Mouse (Mus musculus): ENCODE results near the gene Foxp1. TPM values are rescaled to one million over a fixed set of nuclear protein-coding genes. Genes with fewer than 3 reads are reported as not detected.

Foxp1 gene
- total RNA-seq, 2 experiments from 2014 or later = 39.0 to 40.6 TPM

- no peak for DNase-seq
Measured at GRCm38 (mm10) chr6:99330169-99330568, 192.4 kb downstream of the Foxp1 start.

GRCm38 (mm10) chr6:99328634-99329033 lies 193.9 kb downstream of the Foxp1 start:
- no peak for DNase-seq

DNA sequence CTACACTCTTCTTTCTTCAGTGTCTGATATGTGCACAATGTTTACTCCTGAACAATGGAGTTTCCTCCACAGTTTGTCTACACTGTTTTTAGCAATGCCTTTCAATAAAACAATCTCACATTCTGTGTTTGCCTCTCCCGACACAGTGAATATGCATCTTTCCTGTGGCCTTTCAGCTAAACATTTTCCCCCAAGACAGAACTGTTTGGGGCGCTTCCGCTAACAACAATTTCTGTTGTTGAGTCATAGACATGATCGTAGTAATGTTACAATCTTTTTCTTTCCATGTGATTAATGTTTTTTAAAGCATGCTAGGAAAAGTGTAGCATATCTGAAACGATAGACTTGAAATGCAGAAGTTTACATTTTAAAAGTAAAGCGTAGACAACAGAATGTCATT lies 194.4 kb downstream of the Foxp1 start:
- DNase-seq = no peak

- DNase-seq = peak; percentile 27 to 35
Measured at GRCm38 (mm10) chr6:99327721-99328120, 194.8 kb downstream of the Foxp1 start.

GRCm38 (mm10) chr6:99325881-99326280 lies 196.6 kb downstream of the Foxp1 start:
- DNase-seq = no peak

DNA sequence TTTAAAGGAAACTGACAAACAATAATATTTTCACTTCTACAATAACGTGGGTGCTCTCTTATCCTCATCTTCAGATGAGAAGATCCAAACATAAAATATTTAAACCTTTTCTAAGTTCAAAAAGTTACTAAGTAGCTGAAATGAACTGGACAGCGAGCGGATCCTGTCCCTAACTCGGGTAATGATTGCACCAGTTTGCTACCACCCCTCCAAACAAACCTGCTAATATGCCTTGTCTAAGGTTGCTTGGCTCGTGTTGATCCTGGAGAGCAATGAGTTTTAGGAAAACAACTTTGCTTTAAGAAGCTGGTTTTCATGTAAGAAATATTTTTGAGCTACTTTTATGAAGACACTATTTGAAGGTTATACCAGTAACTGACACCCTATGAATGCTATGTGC lies 197.1 kb downstream of the Foxp1 start:
- DNase-seq = no peak

DNA sequence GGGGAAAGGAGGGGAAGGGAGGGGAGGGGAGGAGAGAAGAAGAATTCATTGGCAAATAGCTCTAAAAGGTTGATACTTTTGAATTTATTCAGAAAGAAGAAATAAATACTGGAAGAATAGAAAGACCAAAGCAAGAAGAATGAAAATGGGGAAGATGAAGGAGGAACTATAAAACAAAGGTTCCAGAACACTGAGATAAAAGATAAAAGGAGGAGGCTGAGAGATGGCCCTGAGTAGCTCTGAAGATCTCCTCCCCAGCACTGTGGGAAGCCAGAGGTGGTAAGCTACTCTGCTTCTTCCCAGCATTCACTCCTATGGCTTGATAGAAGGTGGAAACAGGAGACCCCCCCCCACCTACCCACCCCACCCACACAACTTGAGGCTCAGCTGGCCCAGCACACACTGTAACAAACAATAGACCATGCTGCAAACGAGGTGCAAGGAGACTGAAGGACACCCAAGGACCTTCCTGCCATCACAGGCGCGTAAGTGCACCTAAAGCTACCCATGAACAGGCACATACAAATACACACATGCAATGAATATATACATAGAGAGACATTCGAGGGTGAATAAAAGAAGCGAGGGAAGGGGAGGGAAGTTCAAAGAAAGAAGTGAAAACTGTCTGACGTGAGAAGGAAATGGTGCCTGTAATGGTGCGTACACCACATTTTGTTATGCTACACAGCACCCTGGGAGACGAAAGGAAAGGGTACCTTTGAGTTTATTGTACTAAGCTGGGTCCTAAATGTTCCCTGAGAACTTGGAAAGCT lies 200.2 kb downstream of the Foxp1 start:
- no peak for DNase-seq

DNA sequence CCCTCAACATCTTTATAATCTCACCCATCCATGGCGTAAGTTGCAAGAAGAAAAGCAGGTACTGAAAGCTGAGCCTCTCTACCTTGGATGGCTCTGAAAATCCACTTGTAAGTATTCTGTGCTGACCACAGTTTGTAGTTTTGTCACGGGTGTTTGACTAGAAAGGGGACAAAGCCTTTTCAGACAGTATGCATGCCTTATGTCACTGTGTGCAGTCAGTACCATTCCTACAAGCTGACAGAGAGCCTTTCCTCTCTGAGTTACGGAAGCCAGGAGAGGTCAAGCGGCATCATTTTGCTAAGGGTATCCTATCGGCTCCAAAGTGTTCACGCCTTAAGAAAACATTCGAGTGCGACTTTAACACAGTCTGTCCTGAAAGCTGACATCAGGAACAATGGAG lies 202.1 kb downstream of the Foxp1 start:
- no peak for DNase-seq

DNA sequence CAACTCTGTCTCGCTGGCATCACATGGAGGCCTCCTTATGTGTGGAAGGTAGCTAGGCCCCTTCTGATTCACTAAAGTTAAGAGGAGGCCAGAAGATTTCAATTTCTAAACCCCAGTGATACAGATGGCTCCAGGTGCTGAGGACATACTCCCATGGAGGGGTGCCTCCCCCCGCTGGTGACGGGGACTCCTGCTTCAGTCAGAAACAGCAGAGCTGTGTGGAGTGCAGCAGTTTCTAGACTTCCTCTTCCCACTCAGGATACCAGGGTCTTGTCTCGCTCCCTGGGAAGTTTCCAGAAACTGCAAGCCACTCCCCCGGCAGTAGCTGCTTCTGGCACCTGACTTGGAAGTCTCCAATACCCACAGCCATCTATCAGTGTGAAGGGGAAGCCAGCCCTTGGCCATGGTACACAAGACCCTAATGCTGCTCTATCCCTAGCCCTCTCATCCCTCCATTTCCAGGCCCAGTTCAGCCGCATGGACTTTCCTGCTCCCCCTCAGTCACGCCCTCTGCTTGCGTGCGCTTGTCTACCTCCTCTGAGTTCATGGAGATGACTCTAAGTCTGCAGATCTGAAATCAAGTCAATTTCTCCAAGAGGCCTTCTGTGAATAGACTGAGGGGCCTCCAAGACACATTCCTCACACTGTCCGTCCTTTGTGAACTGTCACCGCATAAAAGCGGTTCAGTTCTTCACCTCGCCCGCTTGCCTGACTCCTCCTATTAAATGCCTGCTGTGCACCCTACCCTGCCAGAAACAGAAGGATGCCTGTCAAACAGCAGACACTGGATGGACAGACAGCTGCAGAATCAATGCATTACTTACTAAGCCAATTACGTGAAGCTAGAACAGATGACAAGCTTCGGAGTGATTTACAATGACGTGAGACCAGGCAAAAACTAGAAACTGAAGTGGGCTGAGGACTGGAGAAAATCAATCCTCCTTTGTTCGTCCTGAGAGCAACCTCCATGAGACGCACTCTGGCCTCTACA lies 202.8 kb downstream of the Foxp1 start:
- no peak for DNase-seq

- DNase-seq = no peak
Measured at GRCm38 (mm10) chr6:99314746-99315145, 207.8 kb downstream of the Foxp1 start.

DNA sequence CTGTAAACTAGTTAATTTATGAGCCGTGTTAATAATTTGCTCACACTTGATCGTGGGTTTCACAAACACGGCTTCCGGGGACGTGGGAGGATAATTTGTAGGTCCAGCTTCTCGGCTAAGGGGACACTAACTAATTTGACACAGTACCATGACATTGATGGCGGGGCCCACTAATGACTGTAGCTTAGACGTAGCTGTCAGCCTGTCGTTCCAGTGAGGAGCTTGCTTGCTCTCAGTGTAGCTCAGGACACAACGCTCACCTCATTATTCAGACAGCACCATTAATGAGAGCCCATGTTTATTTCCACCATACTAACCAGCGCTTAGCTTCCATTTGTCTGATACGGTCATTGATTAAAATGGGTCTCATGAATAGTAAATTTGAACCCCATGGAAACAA lies 212.0 kb downstream of the Foxp1 start:
- DNase-seq = no peak

- DNase-seq = no peak
Measured at GRCm38 (mm10) chr6:99310171-99310500, 212.4 kb downstream of the Foxp1 start.

DNA sequence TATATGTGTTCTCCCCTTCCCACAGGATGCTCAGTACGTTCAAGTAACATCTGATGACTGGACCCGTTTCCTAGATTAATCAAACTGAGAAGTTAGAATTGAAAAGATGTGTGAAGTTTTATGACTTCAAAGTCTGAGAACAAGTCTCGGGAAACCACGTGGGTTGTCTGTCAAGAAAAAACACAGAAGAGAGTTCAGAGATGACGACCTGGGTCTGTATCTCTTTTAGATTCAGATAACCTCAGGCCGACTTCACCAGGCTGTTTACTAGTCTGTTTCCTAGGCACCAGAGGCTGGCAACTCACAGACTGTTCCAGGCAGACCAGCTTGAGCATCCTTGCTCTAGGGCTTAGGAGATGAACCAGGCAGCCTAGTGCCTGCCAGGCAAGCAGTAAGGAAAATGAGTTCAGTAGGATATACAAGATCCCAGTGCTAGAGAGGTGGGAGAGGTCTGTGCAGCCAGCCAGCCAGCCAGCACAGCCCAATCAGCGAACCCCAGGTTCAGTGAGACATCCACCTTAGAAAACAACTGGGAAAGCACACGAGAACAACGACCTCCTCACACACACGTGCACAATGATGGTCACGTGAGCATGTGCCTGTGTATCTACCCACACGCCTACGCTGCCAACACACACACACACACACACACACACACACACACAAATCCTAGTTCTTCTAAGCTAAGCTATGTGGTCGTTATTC lies 212.9 kb downstream of the Foxp1 start:
- DNase-seq = no peak

DNA sequence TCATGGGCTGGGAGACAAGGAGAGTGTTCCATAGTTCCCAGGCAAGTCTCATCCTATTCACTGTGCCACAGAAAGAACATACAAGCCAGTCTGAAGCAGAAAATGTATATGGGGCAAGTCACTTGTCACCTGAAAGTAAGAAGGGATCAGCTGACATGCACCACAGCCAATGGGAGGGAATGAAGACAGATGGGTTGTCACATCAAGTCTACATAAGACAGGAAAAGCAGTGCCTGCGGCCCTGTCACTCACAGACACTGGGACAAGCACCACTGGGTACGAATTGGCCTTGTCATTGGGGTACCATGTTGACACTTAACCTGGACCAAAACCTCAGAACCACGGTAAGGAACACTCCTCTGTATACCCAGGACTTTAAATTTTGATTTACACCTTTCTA lies 216.8 kb downstream of the Foxp1 start:
- DNase-seq = no peak

DNA sequence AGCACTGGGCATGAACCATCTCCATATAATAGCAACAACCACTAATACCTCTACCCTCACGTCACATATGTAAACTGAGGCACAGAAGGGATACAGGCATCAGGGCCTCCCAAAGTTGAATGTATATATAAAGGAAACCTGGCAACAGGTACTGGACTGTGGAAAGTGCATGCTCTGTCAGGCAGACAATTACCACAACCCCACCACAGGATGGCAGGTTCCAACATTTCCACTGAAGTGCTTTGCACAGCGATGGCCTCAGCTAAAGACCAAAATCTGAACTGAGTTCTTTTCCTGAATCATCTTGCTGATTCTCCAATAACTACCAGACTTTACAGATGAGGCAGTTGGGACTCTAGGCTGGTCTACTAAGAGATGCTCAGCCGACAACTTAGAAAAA lies 217.3 kb downstream of the Foxp1 start:
- no peak for DNase-seq

GRCm38 (mm10) chr6:99302662-99303435 lies 219.7 kb downstream of the Foxp1 start:
- DNase-seq = no peak

DNA sequence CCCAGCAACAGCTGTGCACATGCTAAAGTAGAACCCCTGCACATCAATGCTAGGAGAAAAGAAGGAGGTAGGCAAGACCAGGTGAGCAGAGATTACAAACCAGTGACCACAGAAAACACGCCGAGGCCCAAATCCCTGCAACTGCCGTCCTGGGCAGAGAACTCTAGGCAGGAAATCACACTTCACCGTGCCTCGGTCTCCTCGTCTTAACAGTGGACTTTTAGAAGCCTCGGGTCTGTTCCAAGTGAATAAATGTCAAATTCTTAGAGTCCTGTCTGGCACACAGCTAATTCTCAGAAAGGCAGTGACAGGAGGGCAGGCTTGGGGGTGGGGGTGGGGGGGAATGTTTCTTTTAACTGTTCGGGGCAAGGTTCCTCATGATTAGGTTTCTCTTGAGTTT lies 220.6 kb downstream of the Foxp1 start:
- no peak for DNase-seq

DNA sequence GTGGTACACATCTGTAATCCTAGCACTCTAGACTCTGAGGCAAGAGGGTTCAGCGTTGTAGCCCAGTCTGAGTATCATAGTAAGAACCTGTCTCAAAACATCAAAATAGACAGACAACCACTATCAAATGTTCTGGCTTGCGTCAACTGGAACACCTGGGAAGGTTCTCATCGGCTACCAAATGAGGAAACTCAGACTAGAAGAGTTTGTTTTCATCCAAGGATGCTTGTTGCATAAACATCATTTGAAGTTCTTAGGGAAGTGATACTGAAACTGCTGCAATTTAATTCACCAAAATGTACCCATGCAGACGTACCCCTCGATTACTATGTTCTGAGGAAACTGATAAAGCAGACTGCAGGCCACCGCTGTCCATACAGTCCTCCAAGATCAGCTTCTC lies 222.3 kb downstream of the Foxp1 start:
- DNase-seq = no peak

DNA sequence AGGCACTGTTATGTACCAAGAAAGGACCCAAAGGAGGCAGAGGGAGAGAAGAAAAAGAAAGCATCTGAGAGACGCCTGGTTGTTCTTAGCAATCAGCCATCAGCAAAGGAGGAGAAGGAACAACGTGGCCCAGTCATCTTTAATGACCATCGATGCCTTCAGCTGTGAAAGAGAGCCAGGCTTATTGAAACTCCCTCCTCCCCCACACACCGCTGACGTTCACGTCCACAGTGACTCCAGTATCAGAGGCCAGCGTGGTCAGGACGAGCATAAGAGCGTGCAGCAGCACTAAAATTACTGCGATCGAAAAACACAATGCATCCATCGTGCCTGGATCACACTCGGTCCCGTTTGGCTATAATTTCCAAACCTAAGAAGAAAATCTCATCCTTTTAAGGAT lies 223.3 kb downstream of the Foxp1 start:
- DNase-seq = no peak

GRCm38 (mm10) chr6:99297535-99297934 lies 225.0 kb downstream of the Foxp1 start:
- no peak for DNase-seq

GRCm38 (mm10) chr6:99295495-99295894 lies 227.0 kb downstream of the Foxp1 start:
- DNase-seq = no peak

GRCm38 (mm10) chr6:99289220-99289619 lies 233.3 kb downstream of the Foxp1 start:
- no peak for DNase-seq

Measured in adrenal gland, postnatal 36 days (tissue).